Mouse (Mus musculus) heart, embryonic 12.5 days (tissue): ENCODE results near the gene Ttc30a2. TPM values are rescaled to one million over a fixed set of nuclear protein-coding genes. Genes with fewer than 3 reads are reported as not detected.
A peak's percentile ranks its signal among the peaks of the same experiment; 100 is the strongest.
"Not testable (repeated sequence)": the region's sequence is repeated elsewhere in the genome, so short reads cannot be mapped to it uniquely, and the experiment has no call there.

Source experiments
- ATAC-seq: fragments of 200-750 bp; cut with Nextera tagmentation; 2 replicates; pipeline ENCODE4 v1.8.0; 2017; ENCODE audit warnings: moderate TSS enrichment, moderate library complexity; ENCODE audit not compliant: insufficient number of reproducible peaks, low FRiP score
- H3K27ac ChIP-seq: fragments of 300-500 bp; sonication (generic); 2 replicates; pipeline ENCODE4 v1.5.1; 2016; ENCODE audit warnings: mild to moderate bottlenecking, moderate library complexity; ENCODE audit not compliant: poor library complexity, severe bottlenecking
- H3K27me3 ChIP-seq: fragments of 300-500 bp; sonication (generic); replicated peaks from 2 replicates; pipeline ENCODE4 v1.6.1; 2016; ENCODE audit warnings: mild to moderate bottlenecking, moderate library complexity
- H3K36me3 ChIP-seq: fragments of 300-500 bp; sonication (generic); 2 replicates; pipeline ENCODE4 v1.6.1; 2016; ENCODE audit warnings: mild to moderate bottlenecking, moderate library complexity
- H3K4me1 ChIP-seq: fragments of 300-500 bp; sonication (generic); replicated peaks from 2 replicates; pipeline ENCODE4 v1.6.1; 2016; ENCODE audit warnings: mild to moderate bottlenecking
- H3K4me2 ChIP-seq: fragments of 300-500 bp; sonication (generic); 2 replicates; pipeline ENCODE4 v1.6.1; 2016; ENCODE audit warnings: mild to moderate bottlenecking, moderate library complexity
- H3K4me3 ChIP-seq: fragments of 300-500 bp; sonication (generic); 2 replicates; pipeline ENCODE4 v1.5.1; 2016; ENCODE audit warnings: mild to moderate bottlenecking
- H3K9ac ChIP-seq: fragments of 300-500 bp; sonication (generic); 2 replicates; pipeline ENCODE4 v1.6.1; 2016; ENCODE audit warnings: mild to moderate bottlenecking, moderate library complexity
- H3K9me3 ChIP-seq: fragments of 300-500 bp; sonication (generic); replicated peaks from 2 replicates; pipeline ENCODE4 v1.6.1; 2016; ENCODE audit warnings: mild to moderate bottlenecking, moderate library complexity
- WGBS: fragments of 180-500 bp; shearing (Covaris S2); methylation state at CpG from one replicate; pipeline ENCODE4 v1.1.7; 2016; 5-methylcytosine and 5-hydroxymethylcytosine counted together
- polyA plus RNA-seq: library from polyadenylated mRNA; unstranded; fragments of >200 nt; fragmentation: Nextera tagmentation; extraction: Ambion mirVana; gene quantifications from 2 replicates; pipeline ENCODE4 v1.2.1, GENCODE M21; 2016

Ttc30a2 gene
- polyA plus RNA-seq: 0.72 and 1.5 TPM in 2 replicates

- H3K27me3 ChIP-seq, H3K9ac ChIP-seq, H3K4me1 ChIP-seq, H3K36me3 ChIP-seq, H3K27ac ChIP-seq, H3K9me3 ChIP-seq: not testable (repeated sequence)
- WGBS: 18% methylated on average over 23 of the region's 24 CpGs
- H3K4me2 ChIP-seq: peak within 1 kb of the TSS; percentile 55
- H3K4me3 ChIP-seq: peak within 1 kb of the TSS; percentile 23; the same call in 1 of the 2 replicates
- ATAC-seq: peak; percentile 58; the same call in 1 of the 2 replicates
Measured at GRCm38 (mm10) chr2:75977752-75978368, at the start of gene Ttc30a2. Gene Ttc30a2 (minus strand): TSS chr2:75978170.

GRCm38 (mm10) chr2:76016890-76017289, 38.9 kb upstream of the Ttc30a2 start:
- WGBS: 22% methylated on average over 7 of the region's 7 CpGs
- Histone ChIP-seq H3K4me2 (no peak overlapping the region), H3K9ac (no peak overlapping the region), H3K4me3 (no peak overlapping the region), H3K36me3 (no peaks in the 10 kb centered on the region), H3K9me3 (no peaks in the 10 kb centered on the region), H3K4me1 (0 out of 2 replicates have a peak, but pooled peaks cover 5% of the 10 kb centered on the region), H3K27ac (no peak overlapping the region), H3K27me3 (no peaks in the 10 kb centered on the region)
- no peak for ATAC-seq

GRCm38 (mm10) chr2:76016136-76016535, 38.2 kb upstream of the Ttc30a2 start:
- 88% methylated on average over 8 of the region's 8 CpGs for WGBS
- Histone ChIP-seq H3K27me3 (no peaks in the 10 kb centered on the region), H3K27ac (no peak overlapping the region), H3K4me3 (no peak overlapping the region), H3K9me3 (no peaks in the 10 kb centered on the region), H3K4me1 (peaks cover 9% of the 10 kb centered on the region), H3K36me3 (no peaks in the 10 kb centered on the region), H3K4me2 (no peak overlapping the region), H3K9ac (no peak overlapping the region)
- no peak for ATAC-seq

GRCm38 (mm10) chr2:76015460-76015859, 37.5 kb upstream of the Ttc30a2 start:
- Histone ChIP-seq H3K36me3 (no peaks in the 10 kb centered on the region), H3K4me3 (no peak overlapping the region), H3K27me3 (no peaks in the 10 kb centered on the region), H3K4me2 (no peak overlapping the region), H3K9ac (no peak overlapping the region), H3K27ac (no peak overlapping the region), H3K9me3 (no peaks in the 10 kb centered on the region), H3K4me1 (peaks cover 15% of the 10 kb centered on the region)
- no peak for ATAC-seq
- WGBS: 86% methylated on average over 7 of the region's 7 CpGs

GRCm38 (mm10) chr2:76014659-76015058, 36.7 kb upstream of the Ttc30a2 start:
- Histone ChIP-seq H3K27me3 (no peaks in the 10 kb centered on the region), H3K9ac (no peak overlapping the region), H3K4me2 (no peak overlapping the region), H3K9me3 (no peaks in the 10 kb centered on the region), H3K4me1 (peaks cover 15% of the 10 kb centered on the region), H3K27ac (no peak overlapping the region), H3K4me3 (no peak overlapping the region), H3K36me3 (no peaks in the 10 kb centered on the region)
- ATAC-seq: no peak
- 80% methylated on average over 3 of the region's 3 CpGs for WGBS

GRCm38 (mm10) chr2:76006194-76006593, 28.2 kb upstream of the Ttc30a2 start:
- Histone ChIP-seq H3K4me1 (peaks cover 12% of the 10 kb centered on the region), H3K36me3 (no peaks in the 10 kb centered on the region), H3K9me3 (no peaks in the 10 kb centered on the region), H3K9ac (no peak overlapping the region), H3K4me3 (no peak overlapping the region), H3K27me3 (0 out of 2 replicates have a peak, but pooled peaks cover 2% of the 10 kb centered on the region), H3K27ac (no peak overlapping the region), H3K4me2 (no peak overlapping the region)
- ATAC-seq: no peak
- 21% methylated on average over 4 of the region's 4 CpGs for WGBS

- no peak overlapping the region for H3K27ac ChIP-seq
- no peak overlapping the region for H3K4me2 ChIP-seq
- WGBS: 52% methylated on average over 9 of the region's 9 CpGs
- H3K9ac ChIP-seq: no peak overlapping the region
- no peaks in the 10 kb centered on the region for H3K36me3 ChIP-seq
- no peak overlapping the region for H3K4me3 ChIP-seq
- H3K4me1 ChIP-seq: peaks cover 28% of the 10 kb centered on the region
- no peaks in the 10 kb centered on the region for H3K9me3 ChIP-seq
- H3K27me3 ChIP-seq: 0 out of 2 replicates have a peak, but pooled peaks cover 2% of the 10 kb centered on the region
- ATAC-seq: no peak
Measured at GRCm38 (mm10) chr2:76002899-76003298, 24.9 kb upstream of the Ttc30a2 start.

- 25% methylated on average over 8 of the region's 8 CpGs for whole genome bisulfite sequencing
- Histone ChIP-seq H3K27me3 (0 out of 2 replicates have a peak, but pooled peaks cover 2% of the 10 kb centered on the region), H3K4me3 (no peak overlapping the region), H3K9me3 (no peaks in the 10 kb centered on the region), H3K27ac (no peak overlapping the region), H3K36me3 (no peaks in the 10 kb centered on the region), H3K9ac (no peak overlapping the region), H3K4me1 (peaks cover 33% of the 10 kb centered on the region), H3K4me2 (no peak overlapping the region)
- no peak for ATAC-seq
Measured at GRCm38 (mm10) chr2:76001392-76001791, 23.4 kb upstream of the Ttc30a2 start.

GRCm38 (mm10) chr2:75999636-76000035, 21.7 kb upstream of the Ttc30a2 start:
- no peak overlapping the region for H3K4me3 ChIP-seq
- H3K4me2 ChIP-seq: no peak overlapping the region
- no peak overlapping the region for H3K27ac ChIP-seq
- H3K9me3 ChIP-seq: no peaks in the 10 kb centered on the region
- no peak for ATAC-seq
- 34% methylated on average over 12 of the region's 12 CpGs for WGBS
- 0 out of 2 replicates have a peak, but pooled peaks cover 2% of the 10 kb centered on the region for H3K27me3 ChIP-seq
- H3K36me3 ChIP-seq: no peaks in the 10 kb centered on the region
- no peak overlapping the region for H3K9ac ChIP-seq
- H3K4me1 ChIP-seq: peaks cover 27% of the 10 kb centered on the region

GRCm38 (mm10) chr2:75998692-75999091, 20.7 kb upstream of the Ttc30a2 start:
- no peak overlapping the region for H3K9ac ChIP-seq
- WGBS: 34% methylated on average over 8 of the region's 8 CpGs
- H3K9me3 ChIP-seq: no peaks in the 10 kb centered on the region
- H3K4me3 ChIP-seq: no peak overlapping the region
- H3K27me3 ChIP-seq: 0 out of 2 replicates have a peak, but pooled peaks cover 2% of the 10 kb centered on the region
- H3K4me2 ChIP-seq: no peak overlapping the region
- peaks cover 27% of the 10 kb centered on the region for H3K4me1 ChIP-seq
- ATAC-seq: no peak
- H3K27ac ChIP-seq: no peak overlapping the region; the same call in 1 of the 2 replicates
- H3K36me3 ChIP-seq: no peaks in the 10 kb centered on the region

- 18% methylated on average over 12 of the region's 12 CpGs for WGBS
- Histone ChIP-seq H3K27ac (peak overlapping the region; percentile 51; the same call in 1 of the 2 replicates), H3K9ac (no peak overlapping the region), H3K27me3 (no peaks in the 10 kb centered on the region), H3K36me3 (no peaks in the 10 kb centered on the region), H3K4me2 (0 out of 2 replicates have a peak overlapping the region, but pooled peaks have one; percentile 10), H3K4me3 (no peak overlapping the region), H3K9me3 (no peaks in the 10 kb centered on the region), H3K4me1 (peaks cover 27% of the 10 kb centered on the region)
- ATAC-seq: no peak
Measured at GRCm38 (mm10) chr2:75997726-75998125, 19.8 kb upstream of the Ttc30a2 start.

GRCm38 (mm10) chr2:75994841-75995240, 16.9 kb upstream of the Ttc30a2 start:
- Histone ChIP-seq H3K27me3 (no peaks in the 10 kb centered on the region), H3K27ac (no peak overlapping the region), H3K36me3 (no peaks in the 10 kb centered on the region), H3K9ac (no peak overlapping the region), H3K4me3 (no peak overlapping the region), H3K4me2 (no peak overlapping the region), H3K9me3 (no peaks in the 10 kb centered on the region), H3K4me1 (peaks cover 37% of the 10 kb centered on the region)
- WGBS: 83% methylated on average over 11 of the region's 11 CpGs
- ATAC-seq: no peak
